Mouse (Mus musculus) megakaryocyte, embryonic 14.5 days (primary cell): Measurements from ENCODE around the gene Iffo2. TPM values are rescaled to one million over a fixed set of nuclear protein-coding genes. Genes with fewer than 3 reads are reported as not detected.

Experiments
- H3K27me3 ChIP-seq: replicated peaks from 2 replicates; pipeline ENCODE3; 2012; ENCODE audit warnings: inconsistent platforms
- H3K36me3 ChIP-seq: replicated peaks from 2 replicates; pipeline ENCODE3; 2012; ENCODE audit warnings: low read length, inconsistent platforms, mixed read lengths
- H3K4me1 ChIP-seq: 2 replicates; pipeline ENCODE4 v1.6.1; 2012; ENCODE audit warnings: inconsistent platforms
- H3K4me3 ChIP-seq: replicated peaks from 2 replicates; pipeline ENCODE3; 2012; ENCODE audit warnings: moderate library complexity, mild to moderate bottlenecking, inconsistent platforms
- H3K9me3 ChIP-seq: 2 replicates; pipeline ENCODE4 v1.6.1; 2012; ENCODE audit warnings: inconsistent platforms
- FLI1 ChIP-seq: IDR thresholded peaks from 2 replicates; pipeline ENCODE4 v1.6.1; 2012; ENCODE audit warnings: low read length, inconsistent platforms, mixed read lengths
- GATA1 ChIP-seq: IDR thresholded peaks from 3 replicates; pipeline ENCODE4 v1.6.1; 2012; ENCODE audit warnings: mixed read lengths, low read length, inconsistent platforms, borderline replicate concordance
- polyA plus RNA-seq: library from polyadenylated mRNA; stranded (reverse); fragments of >175 nt; gene quantifications from 2 replicates; pipeline ENCODE4 v1.2.3, GENCODE M21; 2012; ENCODE audit warnings: low replicate concordance; ENCODE audit not compliant: insufficient read depth

The Iffo2 gene
- polyA plus RNA-seq, 1 experiment = 1.8 TPM

- no peaks in the 10 kb centered on the region for H3K36me3 ChIP-seq
- H3K27me3 ChIP-seq = peaks cover 41% of the 10 kb centered on the region
- no peaks in the 10 kb centered on the region for H3K4me1 ChIP-seq
- H3K9me3 ChIP-seq = peaks cover 7% of the 10 kb centered on the region
- no peak overlapping the region for H3K4me3 ChIP-seq
- TF ChIP-seq FLI1 (no peak), GATA1 (no peak)
These were observed 25.6 kb downstream of the Iffo2 start for GRCm38 (mm10) chr4:139555951-139556350.

- Histone ChIP-seq H3K4me3 (no peak overlapping the region), H3K9me3 (no peaks in the 10 kb centered on the region), H3K27me3 (peaks cover 77% of the 10 kb centered on the region), H3K36me3 (no peaks in the 10 kb centered on the region), H3K4me1 (peaks cover under 1% of the 10 kb centered on the region; the same call in 1 of the 2 replicates)
- TF ChIP-seq FLI1 (no peak), GATA1 (no peak)
These were observed 38.0 kb downstream of the Iffo2 start for GRCm38 (mm10) chr4:139568361-139568760.

GRCm38 (mm10) chr4:139570756-139571155 lies 40.4 kb downstream of the Iffo2 start:
- no peaks in the 10 kb centered on the region for H3K36me3 ChIP-seq
- H3K9me3 ChIP-seq = no peaks in the 10 kb centered on the region
- H3K4me3 ChIP-seq = no peak overlapping the region
- peaks cover 86% of the 10 kb centered on the region for H3K27me3 ChIP-seq
- H3K4me1 ChIP-seq = peaks cover 25% of the 10 kb centered on the region
- TF ChIP-seq GATA1 = no peak
- no peak for TF ChIP-seq FLI1

- Histone ChIP-seq H3K4me3 (no peak overlapping the region), H3K27me3 (peaks cover 91% of the 10 kb centered on the region), H3K4me1 (peaks cover 26% of the 10 kb centered on the region)
These were observed 42.7 kb downstream of the Iffo2 start for GRCm38 (mm10) chr4:139572928-139573512.

GRCm38 (mm10) chr4:139574156-139574798 lies 43.9 kb downstream of the Iffo2 start:
- Histone ChIP-seq H3K27me3 (peaks cover 93% of the 10 kb centered on the region), H3K4me1 (peaks cover 26% of the 10 kb centered on the region), H3K4me3 (peak overlapping the region; percentile 95), H3K36me3 (no peaks in the 10 kb centered on the region), H3K9me3 (no peaks in the 10 kb centered on the region)
- TF ChIP-seq GATA1 = no peak
- TF ChIP-seq FLI1 = no peak

More at GRCm38 (mm10) chr4:139572928-139573512, 42.7 kb downstream of the Iffo2 start:
- TF ChIP-seq GATA1 = no peak
- no peak for TF ChIP-seq FLI1
- Histone ChIP-seq H3K9me3 (no peaks in the 10 kb centered on the region), H3K36me3 (no peaks in the 10 kb centered on the region)

GRCm38 (mm10) chr4:139574799-139575672 lies 44.7 kb downstream of the Iffo2 start:
- H3K4me3 ChIP-seq = peak overlapping the region; percentile 95
- TF ChIP-seq FLI1 (no peak), GATA1 (no peak)
- no peaks in the 10 kb centered on the region for H3K36me3 ChIP-seq
- H3K4me1 ChIP-seq = peaks cover 26% of the 10 kb centered on the region
- H3K9me3 ChIP-seq = no peaks in the 10 kb centered on the region
- peaks cover 93% of the 10 kb centered on the region for H3K27me3 ChIP-seq

GRCm38 (mm10) chr4:139575673-139576003 lies 45.3 kb downstream of the Iffo2 start:
- Histone ChIP-seq H3K4me3 (peak overlapping the region; percentile 95), H3K9me3 (no peaks in the 10 kb centered on the region), H3K27me3 (peaks cover 95% of the 10 kb centered on the region), H3K36me3 (no peaks in the 10 kb centered on the region), H3K4me1 (peaks cover 26% of the 10 kb centered on the region)
- TF ChIP-seq FLI1 (no peak), GATA1 (no peak)

GRCm38 (mm10) chr4:139576251-139576880 lies 46.0 kb downstream of the Iffo2 start:
- peaks cover 97% of the 10 kb centered on the region for H3K27me3 ChIP-seq
- no peak overlapping the region for H3K4me3 ChIP-seq
- TF ChIP-seq FLI1 (no peak), GATA1 (no peak)
- no peaks in the 10 kb centered on the region for H3K36me3 ChIP-seq
- H3K4me1 ChIP-seq = peaks cover 30% of the 10 kb centered on the region
- H3K9me3 ChIP-seq = no peaks in the 10 kb centered on the region

- H3K27me3 ChIP-seq = peaks cover 97% of the 10 kb centered on the region
- H3K9me3 ChIP-seq = no peaks in the 10 kb centered on the region
- no peaks in the 10 kb centered on the region for H3K36me3 ChIP-seq
- H3K4me1 ChIP-seq = peaks cover 32% of the 10 kb centered on the region
- H3K4me3 ChIP-seq = no peak overlapping the region
- TF ChIP-seq FLI1 (no peak), GATA1 (no peak)
These were observed 46.7 kb downstream of the Iffo2 start for GRCm38 (mm10) chr4:139577006-139577405.

- Histone ChIP-seq H3K36me3 (no peaks in the 10 kb centered on the region), H3K27me3 (peaks cover 98% of the 10 kb centered on the region), H3K4me3 (no peak overlapping the region), H3K4me1 (peaks cover 31% of the 10 kb centered on the region), H3K9me3 (no peaks in the 10 kb centered on the region)
- TF ChIP-seq FLI1 = no peak
- TF ChIP-seq GATA1 = no peak
These were observed 48.0 kb downstream of the Iffo2 start for GRCm38 (mm10) chr4:139578389-139578788.
